Mouse (Mus musculus): ENCODE data around the gene Pex14. TPM values are rescaled to one million over a fixed set of nuclear protein-coding genes. Genes with fewer than 3 reads are reported as not detected.

Gene Pex14
- polyA plus RNA-seq, 1 experiment from 2014 or later = 48.9 TPM

DNA sequence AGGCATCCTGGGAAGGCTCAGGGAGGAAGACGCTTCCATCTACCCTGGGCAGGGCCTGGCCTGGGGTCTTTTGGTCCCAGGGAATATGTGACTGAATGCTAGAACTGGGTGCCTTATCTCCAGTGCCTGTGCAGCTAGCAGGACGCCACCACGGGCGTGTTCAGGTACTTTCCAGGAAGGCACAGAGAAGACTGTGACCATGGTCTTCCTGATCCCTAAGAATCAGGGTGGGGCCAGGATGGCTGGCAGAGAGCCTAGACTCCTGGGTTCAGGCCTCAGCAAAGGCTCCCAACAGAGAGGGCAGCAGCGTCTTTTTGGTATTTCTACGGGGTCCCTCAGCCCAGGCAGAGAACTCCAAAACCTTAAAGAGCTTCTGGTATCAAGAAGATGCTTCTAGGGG lies 149.2 kb downstream of the Pex14 start:
- H3K27me3 ChIP-seq (replicated peaks; ENCODE audit: control insufficient read depth, insufficient read depth, low read length) = peaks cover 18% of the 10 kb centered on the region
- 57% methylated on average over 6 of the region's 6 CpGs for WGBS
- H3K4me3 ChIP-seq (ENCODE audit: low read depth, low read length) = no peak overlapping the region
- no peak overlapping the region for H3K4me2 ChIP-seq (replicated peaks; ENCODE audit: low read depth)
- H3K9ac ChIP-seq (ENCODE audit: low read depth, low read length) = no peak overlapping the region
- peak; percentile 45 for TF ChIP-seq CTCF (IDR thresholded peaks at IDR 0.05; ENCODE audit: low read depth)
- no peaks in the 10 kb centered on the region for H3K9me3 ChIP-seq (ENCODE audit: control insufficient read depth)
- 0 out of 2 replicates have a peak, but pooled peaks have one; percentile 28 for ATAC-seq
- 0 out of 2 replicates have a peak overlapping the region, but pooled peaks have one; percentile 11 for H3K27ac ChIP-seq (ENCODE audit: low read depth, low read length)
- peaks cover 42% of the 10 kb centered on the region for H3K36me3 ChIP-seq (ENCODE audit: control insufficient read depth, insufficient read depth)
- no peaks in the 10 kb centered on the region for H3K4me1 ChIP-seq (replicated peaks; ENCODE audit: control insufficient read depth, insufficient read depth, low read length)

DNA sequence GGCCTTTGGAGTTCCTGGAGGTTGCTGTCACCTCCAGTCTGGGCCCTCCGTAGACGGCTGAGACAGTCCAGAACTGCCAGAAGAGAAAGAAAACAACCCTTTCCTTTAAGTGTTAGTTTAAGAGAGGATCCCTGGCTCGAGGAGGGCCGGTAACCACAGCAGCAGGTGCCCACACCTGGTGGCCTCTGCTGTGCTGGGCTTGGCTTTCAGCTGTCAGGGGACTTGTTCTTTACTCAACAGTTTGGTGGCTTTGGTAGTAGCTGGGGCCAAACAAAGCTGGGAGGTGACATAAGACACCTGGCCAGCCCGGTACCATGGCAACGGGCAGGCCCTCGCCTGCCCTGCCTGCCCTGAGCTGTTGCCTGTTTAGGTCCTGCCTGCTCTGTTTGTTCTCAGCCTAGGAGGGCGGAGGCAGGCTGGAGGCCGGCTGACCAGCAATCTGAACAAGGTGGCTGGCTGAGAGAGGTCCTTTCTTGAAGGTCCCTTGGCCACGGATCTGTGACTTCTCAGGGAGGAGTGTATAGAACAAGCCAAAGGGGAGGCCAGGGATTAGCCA lies 151.8 kb downstream of the Pex14 start:
- TF ChIP-seq CTCF (IDR thresholded peaks at IDR 0.05; ENCODE audit: low read depth) = no peak
- Histone ChIP-seq H3K27me3 (replicated peaks; ENCODE audit: control insufficient read depth, insufficient read depth, low read length) (peaks cover 17% of the 10 kb centered on the region), H3K36me3 (ENCODE audit: control insufficient read depth, insufficient read depth) (peaks cover 42% of the 10 kb centered on the region), H3K4me2 (replicated peaks; ENCODE audit: low read depth) (no peak overlapping the region), H3K9ac (ENCODE audit: low read depth, low read length) (no peak overlapping the region), H3K27ac (ENCODE audit: low read depth, low read length) (no peak overlapping the region), H3K9me3 (ENCODE audit: control insufficient read depth) (no peaks in the 10 kb centered on the region), H3K4me1 (replicated peaks; ENCODE audit: control insufficient read depth, insufficient read depth, low read length) (no peaks in the 10 kb centered on the region), H3K4me3 (ENCODE audit: low read depth, low read length) (no peak overlapping the region)
- ATAC-seq = peak; percentile 46; the same call in 1 of the 2 replicates
- 32% methylated on average over 10 of the region's 10 CpGs for WGBS

DNA sequence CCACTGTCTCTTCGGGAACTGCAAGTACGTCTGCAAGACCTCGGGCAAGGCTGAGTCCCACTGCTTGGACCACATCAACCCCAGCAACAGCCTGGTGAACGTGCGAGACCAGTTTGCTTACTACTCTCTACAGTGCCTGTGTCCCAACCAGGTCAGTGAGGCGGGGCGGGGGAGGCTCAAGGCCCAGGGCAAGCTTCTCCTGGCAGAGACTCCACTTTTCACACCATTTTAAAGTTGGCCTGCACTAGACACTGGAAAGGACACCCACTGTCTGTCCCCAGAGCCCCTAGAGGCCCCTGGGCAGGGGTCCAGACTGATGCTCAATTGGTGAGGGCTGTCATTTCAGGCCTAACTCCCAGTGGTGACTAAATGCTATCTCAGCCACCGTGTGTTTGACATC lies 153.6 kb downstream of the Pex14 start:
- no peak for ATAC-seq
- Histone ChIP-seq H3K36me3 (ENCODE audit: control insufficient read depth, insufficient read depth) (peaks cover 28% of the 10 kb centered on the region), H3K27ac (ENCODE audit: low read depth, low read length) (no peak overlapping the region), H3K27me3 (replicated peaks; ENCODE audit: control insufficient read depth, insufficient read depth, low read length) (0 out of 2 replicates have a peak, but pooled peaks cover under 1% of the 10 kb centered on the region), H3K9ac (ENCODE audit: low read depth, low read length) (no peak overlapping the region), H3K4me3 (ENCODE audit: low read depth, low read length) (no peak overlapping the region), H3K4me2 (replicated peaks; ENCODE audit: low read depth) (no peak overlapping the region), H3K4me1 (replicated peaks; ENCODE audit: control insufficient read depth, insufficient read depth, low read length) (peaks cover 3% of the 10 kb centered on the region; the same call in 1 of the 2 replicates), H3K9me3 (ENCODE audit: control insufficient read depth) (no peaks in the 10 kb centered on the region)
- no peak for TF ChIP-seq CTCF (IDR thresholded peaks at IDR 0.05; ENCODE audit: low read depth)
- WGBS = 88% methylated on average over 8 of the region's 8 CpGs

DNA sequence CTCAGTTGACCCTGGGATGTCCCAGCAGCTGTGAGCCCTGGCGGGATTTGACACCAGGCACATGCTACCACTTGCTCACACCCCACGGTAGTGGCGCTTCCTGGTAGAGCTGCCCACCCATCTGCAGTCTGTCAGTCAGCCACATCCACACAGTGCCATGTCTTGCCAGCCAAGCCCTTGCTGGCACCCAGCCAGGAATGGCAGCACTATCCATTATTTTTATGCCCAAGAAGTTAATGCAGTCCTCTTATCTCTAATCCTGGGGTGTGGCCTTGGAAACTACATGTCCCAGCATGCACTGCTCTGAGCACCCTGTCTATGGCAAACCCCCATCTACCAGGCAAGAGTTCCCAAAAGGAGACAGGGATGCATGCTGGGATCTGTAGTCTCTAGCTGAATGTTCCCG lies 154.2 kb downstream of the Pex14 start:
- Histone ChIP-seq H3K4me1 (replicated peaks; ENCODE audit: control insufficient read depth, insufficient read depth, low read length) (peaks cover 6% of the 10 kb centered on the region), H3K27me3 (replicated peaks; ENCODE audit: control insufficient read depth, insufficient read depth, low read length) (no peaks in the 10 kb centered on the region), H3K4me2 (replicated peaks; ENCODE audit: low read depth) (no peak overlapping the region), H3K9ac (ENCODE audit: low read depth, low read length) (no peak overlapping the region), H3K4me3 (ENCODE audit: low read depth, low read length) (no peak overlapping the region), H3K36me3 (ENCODE audit: control insufficient read depth, insufficient read depth) (peaks cover 28% of the 10 kb centered on the region), H3K27ac (ENCODE audit: low read depth, low read length) (no peak overlapping the region), H3K9me3 (ENCODE audit: control insufficient read depth) (no peaks in the 10 kb centered on the region)
- 66% methylated on average over 4 of the region's 4 CpGs for WGBS
- no peak for TF ChIP-seq CTCF (IDR thresholded peaks at IDR 0.05; ENCODE audit: low read depth)
- ATAC-seq = no peak

DNA sequence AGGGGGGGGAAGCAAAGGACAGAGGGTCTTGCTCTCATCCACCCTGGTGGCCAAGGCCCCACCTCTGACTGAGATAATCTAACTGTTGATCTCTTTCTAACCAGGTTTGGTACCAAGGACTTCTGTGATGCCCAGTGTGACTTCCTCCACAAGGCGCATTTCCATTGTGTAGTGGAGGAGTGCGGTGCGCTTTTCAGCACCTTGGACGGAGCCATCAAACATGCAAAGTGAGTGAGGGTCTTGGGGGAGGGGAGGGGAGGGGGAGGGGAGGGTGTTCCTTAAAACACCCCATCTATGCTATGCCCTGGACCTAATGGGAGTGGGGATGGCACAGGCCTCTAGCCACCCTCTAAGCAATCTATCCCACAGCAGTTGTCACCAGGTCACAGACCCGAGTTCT lies 156.6 kb downstream of the Pex14 start:
- Histone ChIP-seq H3K4me2 (replicated peaks; ENCODE audit: low read depth) (no peak overlapping the region), H3K4me3 (ENCODE audit: low read depth, low read length) (no peak overlapping the region), H3K4me1 (replicated peaks; ENCODE audit: control insufficient read depth, insufficient read depth, low read length) (peaks cover 8% of the 10 kb centered on the region), H3K27me3 (replicated peaks; ENCODE audit: control insufficient read depth, insufficient read depth, low read length) (no peaks in the 10 kb centered on the region), H3K36me3 (ENCODE audit: control insufficient read depth, insufficient read depth) (peaks cover 28% of the 10 kb centered on the region), H3K27ac (ENCODE audit: low read depth, low read length) (no peak overlapping the region), H3K9me3 (ENCODE audit: control insufficient read depth) (no peaks in the 10 kb centered on the region), H3K9ac (ENCODE audit: low read depth, low read length) (no peak overlapping the region)
- no peak for ATAC-seq
- WGBS = 72% methylated on average over 5 of the region's 5 CpGs
- no peak for TF ChIP-seq CTCF (IDR thresholded peaks at IDR 0.05; ENCODE audit: low read depth)

DNA sequence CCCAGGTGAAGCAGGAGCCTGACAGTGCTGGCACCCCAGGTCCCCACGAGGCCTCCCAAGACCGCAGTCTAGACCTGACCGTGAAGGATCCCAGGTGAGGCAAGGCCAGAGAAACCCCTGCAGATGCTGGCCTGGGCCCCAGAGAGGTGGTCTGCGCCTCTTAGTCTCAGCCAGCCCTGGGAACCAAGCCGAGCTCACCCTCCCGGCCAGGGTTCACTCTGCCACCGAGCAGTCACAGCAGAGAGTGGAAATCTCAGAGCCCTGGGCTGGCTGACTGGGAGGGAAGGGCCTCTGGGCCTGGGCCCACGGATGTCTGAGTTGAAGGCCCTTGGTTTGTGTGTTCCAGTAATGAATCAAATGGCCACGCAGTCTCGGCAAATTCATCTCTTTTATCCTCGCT lies 158.4 kb downstream of the Pex14 start:
- H3K4me3 ChIP-seq (ENCODE audit: low read depth, low read length) = no peak overlapping the region
- H3K27me3 ChIP-seq (replicated peaks; ENCODE audit: control insufficient read depth, insufficient read depth, low read length) = no peaks in the 10 kb centered on the region
- no peak for ATAC-seq
- H3K9me3 ChIP-seq (ENCODE audit: control insufficient read depth) = no peaks in the 10 kb centered on the region
- H3K36me3 ChIP-seq (ENCODE audit: control insufficient read depth, insufficient read depth) = peaks cover 30% of the 10 kb centered on the region
- no peak for TF ChIP-seq CTCF (IDR thresholded peaks at IDR 0.05; ENCODE audit: low read depth)
- peaks cover 8% of the 10 kb centered on the region for H3K4me1 ChIP-seq (replicated peaks; ENCODE audit: control insufficient read depth, insufficient read depth, low read length)
- H3K9ac ChIP-seq (ENCODE audit: low read depth, low read length) = no peak overlapping the region
- H3K27ac ChIP-seq (ENCODE audit: low read depth, low read length) = no peak overlapping the region
- H3K4me2 ChIP-seq (replicated peaks; ENCODE audit: low read depth) = peak overlapping the region; percentile 65
- WGBS = 50% methylated on average over 11 of the region's 11 CpGs
